Mouse (Mus musculus): ENCODE results near the gene Bach1.

GRCm38 (mm10) chr16:87697707-87698365, 909 bp upstream of the Bach1 start:
- TF ChIP-seq CTCF (IDR thresholded peaks at IDR 0.05) = no peak
- TF ChIP-seq POLR2A (IDR thresholded peaks at IDR 0.05; ENCODE audit: insufficient read depth, low read depth, low read length) = no peak
